Mouse (Mus musculus) CH12.LX (cell line): Measurements from ENCODE around the gene Plin2. TPM values are rescaled to one million over a fixed set of nuclear protein-coding genes. Genes with fewer than 3 reads are reported as not detected.

Experiments
- DNase-seq: peaks from one replicate; pipeline ENCODE4 v3.0.0-alpha.2; 2013; ENCODE audit errors: extremely low read depth
- H3K27ac ChIP-seq: 2 replicates; pipeline ENCODE4 v1.5.1; 2012; ENCODE audit warnings: low read depth, mild to moderate bottlenecking, control low read depth, moderate library complexity; ENCODE audit not compliant: insufficient read depth
- H3K27me3 ChIP-seq: replicated peaks from 2 replicates; pipeline ENCODE3; 2012; ENCODE audit warnings: inconsistent platforms
- H3K36me3 ChIP-seq, 2 experiments: replicated peaks in 1 of 2; 2 replicates each; pipeline versions ENCODE3 to v1.6.1; 2012; ENCODE audit warnings: inconsistent platforms in 1 of 2, low read length in 1 of 2, mild to moderate bottlenecking in 1 of 2, mixed read lengths in 1 of 2, moderate library complexity in 1 of 2; ENCODE audit not compliant: control insufficient read depth in 1 of 2, insufficient read depth in 1 of 2
- H3K4me1 ChIP-seq, 2 experiments: 2 replicates each; pipeline ENCODE4 v1.6.1; 2012; ENCODE audit warnings: inconsistent platforms in 1 of 2, moderate library complexity in 1 of 2; ENCODE audit not compliant: insufficient read depth in 2 of 2, control insufficient read depth in 1 of 2
- H3K4me2 ChIP-seq: 2 replicates; pipeline ENCODE4 v1.6.1; 2012; ENCODE audit warnings: low read depth, mild to moderate bottlenecking, control low read depth; ENCODE audit not compliant: poor library complexity, insufficient read depth, severe bottlenecking
- H3K4me3 ChIP-seq, 3 experiments: fragments of 150-350 bp in 1 of 3; sonication (generic) in 1 of 3; replicated peaks in 1 of 3; 2 replicates each; pipeline versions ENCODE3 to v1.5.1; 2011 to 2012; ENCODE audit warnings: low read depth in 2 of 3, low read length in 2 of 3, mild to moderate bottlenecking in 2 of 3, moderate library complexity in 2 of 3, control low read depth in 1 of 3, improper control_type of control experiment in 1 of 3, inconsistent platforms in 1 of 3, mixed read lengths in 1 of 3; ENCODE audit not compliant: poor library complexity in 1 of 3
- H3K79me2 ChIP-seq: replicated peaks from 2 replicates; pipeline ENCODE4 v1.6.1; 2012; ENCODE audit warnings: mild to moderate bottlenecking, moderate library complexity; ENCODE audit not compliant: control insufficient read depth, poor library complexity, insufficient read depth, severe bottlenecking; ENCODE audit errors: extremely low read depth
- H3K9ac ChIP-seq: 2 replicates; pipeline ENCODE4 v1.6.1; 2012; ENCODE audit warnings: low read depth, mild to moderate bottlenecking, control low read depth, moderate library complexity; ENCODE audit not compliant: insufficient read depth
- H3K9me3 ChIP-seq: replicated peaks from 2 replicates; pipeline ENCODE3; 2012; ENCODE audit warnings: low read length, inconsistent platforms, mixed read lengths
- CHD1 ChIP-seq: IDR thresholded peaks from 2 replicates; pipeline ENCODE4 v1.6.1; 2012; ENCODE audit warnings: low read depth, low read length, improper control_type of control experiment, inconsistent platforms
- E2F4 ChIP-seq: IDR thresholded peaks from 2 replicates; pipeline ENCODE4 v1.6.1; 2011; ENCODE audit warnings: low read depth, low read length, improper control_type of control experiment; ENCODE audit not compliant: insufficient replicate concordance
- EP300 ChIP-seq: IDR thresholded peaks from 2 replicates; pipeline ENCODE4 v1.6.1; 2011; ENCODE audit warnings: low read length, improper control_type of control experiment
- MAFK ChIP-seq: IDR thresholded peaks from 2 replicates; pipeline ENCODE4 v1.6.1; 2011; ENCODE audit warnings: low read length, improper control_type of control experiment; ENCODE audit not compliant: insufficient replicate concordance
- NELFE ChIP-seq: IDR thresholded peaks from 2 replicates; pipeline ENCODE4 v1.6.1; 2011; ENCODE audit warnings: low read depth, low read length, improper control_type of control experiment
- PAX5 ChIP-seq: IDR thresholded peaks from 2 replicates; pipeline ENCODE4 v1.6.1; 2012; ENCODE audit warnings: low read length, inconsistent platforms, mixed read lengths
- POLR2A ChIP-seq: IDR thresholded peaks from 2 replicates; pipeline ENCODE4 v1.6.1; 2011; ENCODE audit warnings: low read depth, mild to moderate bottlenecking, improper control_type of control experiment, low read length
- POLR2AphosphoS2 ChIP-seq: IDR thresholded peaks from 2 replicates; pipeline ENCODE4 v1.6.1; 2011; ENCODE audit warnings: low read depth, low read length, improper control_type of control experiment
- RCOR1 ChIP-seq: conservative IDR thresholded peaks from 2 replicates; pipeline ENCODE4 v1.6.1; 2012; ENCODE audit warnings: low read depth, mild to moderate bottlenecking, inconsistent platforms, low read length, improper control_type of control experiment
- SMC3 ChIP-seq: IDR thresholded peaks from 2 replicates; pipeline ENCODE4 v1.6.1; 2011; ENCODE audit warnings: low read depth, low read length, improper control_type of control experiment
- TBP ChIP-seq: conservative IDR thresholded peaks from 2 replicates; pipeline ENCODE4 v1.6.1; 2011; ENCODE audit warnings: low read depth, low read length, improper control_type of control experiment
- TCF12 ChIP-seq: IDR thresholded peaks from 2 replicates; pipeline ENCODE4 v1.6.1; 2014; ENCODE audit warnings: low read depth, mild to moderate bottlenecking, inconsistent platforms, low read length, improper control_type of control experiment
- UBTF ChIP-seq: IDR thresholded peaks from 2 replicates; pipeline ENCODE4 v1.6.1; 2012; ENCODE audit warnings: low read depth, mild to moderate bottlenecking, inconsistent platforms, low read length, improper control_type of control experiment, moderate library complexity
- USF1 ChIP-seq: IDR thresholded peaks from 2 replicates; pipeline ENCODE4 v1.6.1; 2014; ENCODE audit warnings: low read depth, mild to moderate bottlenecking, inconsistent platforms, low read length, improper control_type of control experiment
- USF2 ChIP-seq: conservative IDR thresholded peaks from 2 replicates; pipeline ENCODE4 v1.6.1; 2011; ENCODE audit warnings: low read depth, low read length, improper control_type of control experiment
- ZKSCAN1 ChIP-seq: IDR thresholded peaks from 2 replicates; pipeline ENCODE4 v1.6.1; 2012; ENCODE audit warnings: low read depth, inconsistent platforms, low read length, improper control_type of control experiment, borderline replicate concordance
- dilution Hi-C: fragments of 300-500 bp; cut with MboI; formaldehyde crosslinking; loops from 2 replicates; pipeline ENCODE4 v1.14.3; 2020; ENCODE audit warnings: low sequenced_read_pairs; ENCODE audit not compliant: extremely low pct_unique_long_range_greater_than_20kb, extremely low pct_ligation_motif_present
- in situ Hi-C: fragments of 300-500 bp; cut with MboI; formaldehyde crosslinking; loops from 3 replicates; pipeline ENCODE4 v1.14.3; 2019; ENCODE audit warnings: low sequenced_read_pairs, low pct_ligation_motif_present, low pct_unique_long_range_greater_than_20kb, mixed read lengths
- polyA plus RNA-seq: library from polyadenylated mRNA; unstranded; fragments of >175 nt; gene quantifications from 2 replicates; pipeline ENCODE4 v1.2.1, GENCODE M21; 2012; ENCODE audit warnings: low read depth; ENCODE audit not compliant: insufficient read length
- total RNA-seq, 2 experiments: library from RNA; depleted of rRNA; stranded (reverse); fragments of 300-350 nt in 1 of 2; fragments of >200 nt in 1 of 2; gene quantifications; 2 replicates each; pipeline ENCODE4 v1.2.3; 2012 to 2014

Gene Plin2
- total and polyA plus RNA-seq, 3 experiments, result 13.4 to 44.9 (median 22.9) TPM

- Histone ChIP-seq H3K79me2 (no peaks in the 10 kb centered on the region), H3K9me3 (no peaks in the 10 kb centered on the region), H3K4me2 (no peak overlapping the region), H3K27ac (no peak overlapping the region), H3K4me1 (no peaks in the 10 kb centered on the region), H3K36me3 (no peaks in the 10 kb centered on the region), H3K4me3 (no peak overlapping the region), H3K9ac (no peak overlapping the region), H3K27me3 (no peaks in the 10 kb centered on the region)
- in situ Hi-C loops (no loop called here), dilution Hi-C loops (no loop called here)
- DNase-seq, result no peak
- TF ChIP-seq TBP (no peak), POLR2A (no peak), E2F4 (no peak), EP300 (no peak), ZKSCAN1 (no peak)
Measured at GRCm38 (mm10) chr4:86718878-86719577, 49.2 kb upstream of the Plin2 start.

GRCm38 (mm10) chr4:86717176-86717575 lies 47.3 kb upstream of the Plin2 start:
- no peaks in the 10 kb centered on the region for H3K4me1 ChIP-seq
- no peaks in the 10 kb centered on the region for H3K36me3 ChIP-seq
- dilution Hi-C loops, result no loop called here
- no peak overlapping the region for H3K4me3 ChIP-seq
- TF ChIP-seq TCF12 (no peak), USF1 (no peak), CHD1 (no peak), RCOR1 (no peak), PAX5 (no peak), MAFK (no peak), NELFE (no peak), EP300 (no peak), USF2 (no peak)
- H3K27ac ChIP-seq, result no peak overlapping the region
- H3K9ac ChIP-seq, result no peak overlapping the region
- in situ Hi-C loops, result no loop called here
- H3K79me2 ChIP-seq, result no peaks in the 10 kb centered on the region
- H3K9me3 ChIP-seq, result no peaks in the 10 kb centered on the region
- no peak overlapping the region for H3K4me2 ChIP-seq
- H3K27me3 ChIP-seq, result no peaks in the 10 kb centered on the region
- no peak for DNase-seq

GRCm38 (mm10) chr4:86715341-86715740 lies 45.5 kb upstream of the Plin2 start:
- H3K4me3 ChIP-seq, result no peak overlapping the region
- no peak overlapping the region for H3K9ac ChIP-seq
- dilution Hi-C loops (no loop called here), in situ Hi-C loops (no loop called here)
- H3K36me3 ChIP-seq, result no peaks in the 10 kb centered on the region
- H3K27me3 ChIP-seq, result no peaks in the 10 kb centered on the region
- DNase-seq, result no peak
- TF ChIP-seq UBTF, result no peak
- no peak for TF ChIP-seq POLR2AphosphoS2
- no peak for TF ChIP-seq SMC3
- no peak for TF ChIP-seq POLR2A
- TF ChIP-seq CHD1, result no peak
- no peaks in the 10 kb centered on the region for H3K9me3 ChIP-seq
- no peak overlapping the region for H3K4me2 ChIP-seq
- H3K79me2 ChIP-seq, result no peaks in the 10 kb centered on the region
- H3K27ac ChIP-seq, result no peak overlapping the region
- H3K4me1 ChIP-seq, result no peaks in the 10 kb centered on the region
